Mouse (Mus musculus): ENCODE results near the gene Upf1. TPM values are rescaled to one million over a fixed set of nuclear protein-coding genes. Genes with fewer than 3 reads are reported as not detected.

The Upf1 gene
- polyA plus RNA-seq, 1 experiment from 2014 or later = 34.2 TPM

- H3K9ac ChIP-seq = peak overlapping the region; percentile 99
- peak overlapping the region; percentile 90 for H3K4me2 ChIP-seq (replicated peaks)
- no peaks in the 10 kb centered on the region for H3K9me3 ChIP-seq (replicated peaks)
- H3K4me3 ChIP-seq = peak overlapping the region; percentile 100
- H3K27ac ChIP-seq = peak overlapping the region; percentile 86
- peak; percentile 27 for ATAC-seq (ENCODE audit: low FRiP score)
- H3K27me3 ChIP-seq = no peaks in the 10 kb centered on the region
- H3K36me3 ChIP-seq = peaks cover 17% of the 10 kb centered on the region
- 1% methylated on average over 51 of the region's 64 CpGs for WGBS
- H3K4me1 ChIP-seq = peaks cover 45% of the 10 kb centered on the region
Observed at GRCm38 (mm10) chr8:70352657-70353151, 374 bp downstream of the Upf1 start.

GRCm38 (mm10) chr8:70352000-70352384, 1.1 kb downstream of the Upf1 start:
- peak overlapping the region; percentile 100 for H3K4me3 ChIP-seq
- 34% methylated on average over 3 of the region's 3 CpGs for WGBS
- H3K4me2 ChIP-seq (replicated peaks) = peak overlapping the region; percentile 90
- no peaks in the 10 kb centered on the region for H3K9me3 ChIP-seq (replicated peaks)
- H3K9ac ChIP-seq = peak overlapping the region; percentile 99
- no peak overlapping the region for H3K27ac ChIP-seq
- no peak for ATAC-seq (ENCODE audit: low FRiP score)
- peaks cover 45% of the 10 kb centered on the region for H3K4me1 ChIP-seq
- H3K36me3 ChIP-seq = peaks cover 21% of the 10 kb centered on the region
- no peaks in the 10 kb centered on the region for H3K27me3 ChIP-seq

- no peak overlapping the region for H3K27ac ChIP-seq
- peaks cover 25% of the 10 kb centered on the region for H3K36me3 ChIP-seq
- H3K4me1 ChIP-seq = peaks cover 47% of the 10 kb centered on the region
- H3K27me3 ChIP-seq = no peaks in the 10 kb centered on the region
- peak overlapping the region; percentile 100 for H3K4me3 ChIP-seq
- WGBS = 59% methylated on average over 15 of the region's 15 CpGs
- peak overlapping the region; percentile 90 for H3K4me2 ChIP-seq (replicated peaks)
- ATAC-seq (ENCODE audit: low FRiP score) = no peak
- peak overlapping the region; percentile 99 for H3K9ac ChIP-seq
- no peaks in the 10 kb centered on the region for H3K9me3 ChIP-seq (replicated peaks)
Observed at GRCm38 (mm10) chr8:70351035-70351999, 1.8 kb downstream of the Upf1 start.

- H3K27ac ChIP-seq = no peak overlapping the region
- H3K4me3 ChIP-seq = no peak overlapping the region
- 83% methylated on average over 1 of the region's 1 CpGs for WGBS
- no peak overlapping the region for H3K4me2 ChIP-seq (replicated peaks)
- peaks cover 44% of the 10 kb centered on the region for H3K4me1 ChIP-seq
- no peaks in the 10 kb centered on the region for H3K27me3 ChIP-seq
- H3K9ac ChIP-seq = no peak overlapping the region
- no peaks in the 10 kb centered on the region for H3K9me3 ChIP-seq (replicated peaks)
- ATAC-seq (ENCODE audit: low FRiP score) = no peak
- H3K36me3 ChIP-seq = peaks cover 40% of the 10 kb centered on the region
Observed at GRCm38 (mm10) chr8:70347860-70348420, 5.1 kb downstream of the Upf1 start.

GRCm38 (mm10) chr8:70347443-70347842, 5.6 kb downstream of the Upf1 start:
- ATAC-seq (ENCODE audit: low FRiP score) = no peak
- peaks cover 45% of the 10 kb centered on the region for H3K36me3 ChIP-seq
- H3K4me2 ChIP-seq (replicated peaks) = no peak overlapping the region
- no peaks in the 10 kb centered on the region for H3K27me3 ChIP-seq
- no peak overlapping the region for H3K4me3 ChIP-seq
- WGBS = 85% methylated on average over 4 of the region's 4 CpGs
- no peak overlapping the region for H3K9ac ChIP-seq
- H3K27ac ChIP-seq = no peak overlapping the region
- H3K4me1 ChIP-seq = peaks cover 44% of the 10 kb centered on the region
- no peaks in the 10 kb centered on the region for H3K9me3 ChIP-seq (replicated peaks)

- ATAC-seq (ENCODE audit: low FRiP score) = no peak
- Histone ChIP-seq H3K4me3 (no peak overlapping the region), H3K9ac (0 out of 2 replicates have a peak overlapping the region, but pooled peaks have one; percentile 24), H3K27me3 (no peaks in the 10 kb centered on the region), H3K4me1 (peaks cover 14% of the 10 kb centered on the region; the same call in 1 of the 2 replicates), H3K36me3 (peaks cover 69% of the 10 kb centered on the region), H3K4me2 (replicated peaks) (no peak overlapping the region), H3K27ac (no peak overlapping the region), H3K9me3 (replicated peaks) (no peaks in the 10 kb centered on the region)
- 92% methylated on average over 2 of the region's 2 CpGs for WGBS
Observed at GRCm38 (mm10) chr8:70344279-70344678, 8.8 kb downstream of the Upf1 start.

- H3K9ac ChIP-seq = no peak overlapping the region
Observed at GRCm38 (mm10) chr8:70343696-70344095, 9.4 kb downstream of the Upf1 start.

GRCm38 (mm10) chr8:70343076-70343475, 10.0 kb downstream of the Upf1 start:
- no peak for ATAC-seq (ENCODE audit: low FRiP score)
- no peak overlapping the region for H3K27ac ChIP-seq
- H3K9me3 ChIP-seq (replicated peaks) = no peaks in the 10 kb centered on the region
- WGBS = 82% methylated on average over 7 of the region's 7 CpGs
- H3K4me2 ChIP-seq (replicated peaks) = no peak overlapping the region
- H3K27me3 ChIP-seq = no peaks in the 10 kb centered on the region
- peaks cover 5% of the 10 kb centered on the region; the same call in 1 of the 2 replicates for H3K4me1 ChIP-seq
- no peak overlapping the region for H3K9ac ChIP-seq
- H3K4me3 ChIP-seq = no peak overlapping the region
- H3K36me3 ChIP-seq = peaks cover 71% of the 10 kb centered on the region

More at GRCm38 (mm10) chr8:70343696-70344095, 9.4 kb downstream of the Upf1 start:
- no peak overlapping the region for H3K4me3 ChIP-seq
- H3K36me3 ChIP-seq = peaks cover 69% of the 10 kb centered on the region
- no peak overlapping the region for H3K27ac ChIP-seq
- no peak for ATAC-seq (ENCODE audit: low FRiP score)
- no peaks in the 10 kb centered on the region for H3K27me3 ChIP-seq
- no peaks in the 10 kb centered on the region for H3K9me3 ChIP-seq (replicated peaks)
- 65% methylated on average over 6 of the region's 6 CpGs for WGBS
- no peak overlapping the region for H3K4me2 ChIP-seq (replicated peaks)
- H3K4me1 ChIP-seq = peaks cover 8% of the 10 kb centered on the region; the same call in 1 of the 2 replicates

- H3K36me3 ChIP-seq = peaks cover 78% of the 10 kb centered on the region
- no peak overlapping the region for H3K4me3 ChIP-seq
- no peak overlapping the region for H3K27ac ChIP-seq
- ATAC-seq (ENCODE audit: low FRiP score) = no peak
- H3K27me3 ChIP-seq = no peaks in the 10 kb centered on the region
- H3K9me3 ChIP-seq (replicated peaks) = no peaks in the 10 kb centered on the region
- 94% methylated on average over 14 of the region's 14 CpGs for WGBS
- peaks cover 5% of the 10 kb centered on the region; the same call in 1 of the 2 replicates for H3K4me1 ChIP-seq
- no peak overlapping the region for H3K4me2 ChIP-seq (replicated peaks)
- no peak overlapping the region for H3K9ac ChIP-seq
Observed at GRCm38 (mm10) chr8:70342007-70342406, 11.1 kb downstream of the Upf1 start.

- WGBS = 92% methylated on average over 7 of the region's 7 CpGs
- no peak overlapping the region for H3K4me2 ChIP-seq (replicated peaks)
- H3K27ac ChIP-seq = no peak overlapping the region
- peaks cover 84% of the 10 kb centered on the region for H3K36me3 ChIP-seq
- H3K4me1 ChIP-seq = peaks cover 3% of the 10 kb centered on the region; the same call in 1 of the 2 replicates
- no peak overlapping the region for H3K4me3 ChIP-seq
- H3K9me3 ChIP-seq (replicated peaks) = no peaks in the 10 kb centered on the region
- no peak overlapping the region for H3K9ac ChIP-seq
- no peak for ATAC-seq (ENCODE audit: low FRiP score)
- no peaks in the 10 kb centered on the region for H3K27me3 ChIP-seq
Observed at GRCm38 (mm10) chr8:70340659-70341058, 12.4 kb downstream of the Upf1 start.

- Histone ChIP-seq H3K4me3 (no peak overlapping the region), H3K9me3 (replicated peaks) (no peaks in the 10 kb centered on the region), H3K4me2 (replicated peaks) (no peak overlapping the region), H3K27ac (no peak overlapping the region), H3K27me3 (no peaks in the 10 kb centered on the region), H3K9ac (no peak overlapping the region), H3K4me1 (peaks cover 3% of the 10 kb centered on the region; the same call in 1 of the 2 replicates), H3K36me3 (peaks cover 99% of the 10 kb centered on the region)
- WGBS = 91% methylated on average over 7 of the region's 7 CpGs
- no peak for ATAC-seq (ENCODE audit: low FRiP score)
Observed at GRCm38 (mm10) chr8:70338931-70339330, 14.1 kb downstream of the Upf1 start.

GRCm38 (mm10) chr8:70332878-70333202, 20.2 kb downstream of the Upf1 start:
- H3K4me2 ChIP-seq (replicated peaks) = no peak overlapping the region
- H3K36me3 ChIP-seq = peaks cover 81% of the 10 kb centered on the region
- H3K27me3 ChIP-seq = peaks cover 26% of the 10 kb centered on the region
- no peak overlapping the region for H3K27ac ChIP-seq
- 97% methylated on average over 6 of the region's 6 CpGs for WGBS
- H3K9me3 ChIP-seq (replicated peaks) = no peaks in the 10 kb centered on the region
- no peak for ATAC-seq (ENCODE audit: low FRiP score)
- no peak overlapping the region for H3K9ac ChIP-seq
- H3K4me1 ChIP-seq = peaks cover 31% of the 10 kb centered on the region
- H3K4me3 ChIP-seq = no peak overlapping the region

All from hindbrain, embryonic 12.5 days (tissue).